Mouse (Mus musculus): ENCODE measurements around the gene Ccdc13. TPM values are rescaled to one million over a fixed set of nuclear protein-coding genes. Genes with fewer than 3 reads are reported as not detected.
A peak's percentile ranks its signal among the peaks of the same experiment; 100 is the strongest.

The Ccdc13 gene
- polyA plus RNA-seq, 1 experiment from 2014 or later, result 0.18 TPM

- 74% methylated on average over 5 of the region's 5 CpGs for WGBS
- Histone ChIP-seq H3K4me3 (ENCODE audit: low read depth, low read length) (no peak overlapping the region), H3K4me1 (ENCODE audit: control insufficient read depth, insufficient read depth, low read length) (no peaks in the 10 kb centered on the region), H3K9ac (replicated peaks; ENCODE audit: low read length) (no peak overlapping the region), H3K4me2 (ENCODE audit: low read depth, low read length) (no peak overlapping the region), H3K27me3 (ENCODE audit: control insufficient read depth, insufficient read depth, low read length) (peaks cover 10% of the 10 kb centered on the region), H3K27ac (replicated peaks; ENCODE audit: low read depth, low read length) (no peak overlapping the region), H3K36me3 (replicated peaks; ENCODE audit: control insufficient read depth, insufficient read depth, low read depth, low read length) (no peaks in the 10 kb centered on the region), H3K9me3 (replicated peaks; ENCODE audit: control insufficient read depth, low read length) (no peaks in the 10 kb centered on the region)
- ATAC-seq (replicated peaks; ENCODE audit: insufficient number of reproducible peaks, low FRiP score, low TSS enrichment, low read depth) (no peak), DNase-seq (ENCODE audit: low spot score) (no peak)
Observed at GRCm38 (mm10) chr9:121772412-121772811, 66.8 kb downstream of the Ccdc13 start.

GRCm38 (mm10) chr9:121765166-121765855, 74.0 kb downstream of the Ccdc13 start:
- Histone ChIP-seq H3K36me3 (replicated peaks; ENCODE audit: control insufficient read depth, insufficient read depth, low read depth, low read length) (no peaks in the 10 kb centered on the region; the same call in 1 of the 2 replicates), H3K4me1 (ENCODE audit: control insufficient read depth, insufficient read depth, low read length) (no peaks in the 10 kb centered on the region; the same call in none of the 2 replicates), H3K4me3 (ENCODE audit: low read depth, low read length) (no peak overlapping the region), H3K4me2 (ENCODE audit: low read depth, low read length) (no peak overlapping the region), H3K27me3 (ENCODE audit: control insufficient read depth, insufficient read depth, low read length) (no peaks in the 10 kb centered on the region), H3K27ac (replicated peaks; ENCODE audit: low read depth, low read length) (no peak overlapping the region), H3K9me3 (replicated peaks; ENCODE audit: control insufficient read depth, low read length) (no peaks in the 10 kb centered on the region), H3K9ac (replicated peaks; ENCODE audit: low read length) (no peak overlapping the region)
- WGBS, result 91% methylated on average over 16 of the region's 16 CpGs
- DNase-seq (ENCODE audit: low spot score) (no peak), ATAC-seq (replicated peaks; ENCODE audit: insufficient number of reproducible peaks, low FRiP score, low TSS enrichment, low read depth) (no peak)

- H3K36me3 ChIP-seq (replicated peaks; ENCODE audit: control insufficient read depth, insufficient read depth, low read depth, low read length), result no peaks in the 10 kb centered on the region; the same call in 1 of the 2 replicates
- H3K9ac ChIP-seq (replicated peaks; ENCODE audit: low read length), result no peak overlapping the region
Observed at GRCm38 (mm10) chr9:121763716-121764115, 75.5 kb downstream of the Ccdc13 start.

GRCm38 (mm10) chr9:121762761-121763160, 76.5 kb downstream of the Ccdc13 start:
- H3K4me3 ChIP-seq (ENCODE audit: low read depth, low read length), result no peak overlapping the region
- H3K4me1 ChIP-seq (ENCODE audit: control insufficient read depth, insufficient read depth, low read length), result no peaks in the 10 kb centered on the region; the same call in none of the 2 replicates
- H3K9me3 ChIP-seq (replicated peaks; ENCODE audit: control insufficient read depth, low read length), result no peaks in the 10 kb centered on the region
- no peak overlapping the region for H3K27ac ChIP-seq (replicated peaks; ENCODE audit: low read depth, low read length)
- no peak overlapping the region for H3K4me2 ChIP-seq (ENCODE audit: low read depth, low read length)
- DNase-seq (ENCODE audit: low spot score) (no peak), ATAC-seq (replicated peaks; ENCODE audit: insufficient number of reproducible peaks, low FRiP score, low TSS enrichment, low read depth) (no peak)
- no peaks in the 10 kb centered on the region; the same call in 1 of the 2 replicates for H3K36me3 ChIP-seq (replicated peaks; ENCODE audit: control insufficient read depth, insufficient read depth, low read depth, low read length)
- H3K9ac ChIP-seq (replicated peaks; ENCODE audit: low read length), result no peak overlapping the region
- 91% methylated on average over 25 of the region's 25 CpGs for WGBS
- no peaks in the 10 kb centered on the region for H3K27me3 ChIP-seq (ENCODE audit: control insufficient read depth, insufficient read depth, low read length)

More at GRCm38 (mm10) chr9:121763716-121764115, 75.5 kb downstream of the Ccdc13 start:
- Histone ChIP-seq H3K4me3 (ENCODE audit: low read depth, low read length) (no peak overlapping the region), H3K27me3 (ENCODE audit: control insufficient read depth, insufficient read depth, low read length) (no peaks in the 10 kb centered on the region), H3K27ac (replicated peaks; ENCODE audit: low read depth, low read length) (no peak overlapping the region), H3K4me2 (ENCODE audit: low read depth, low read length) (no peak overlapping the region), H3K9me3 (replicated peaks; ENCODE audit: control insufficient read depth, low read length) (no peaks in the 10 kb centered on the region), H3K4me1 (ENCODE audit: control insufficient read depth, insufficient read depth, low read length) (no peaks in the 10 kb centered on the region; the same call in none of the 2 replicates)
- ATAC-seq (replicated peaks; ENCODE audit: insufficient number of reproducible peaks, low FRiP score, low TSS enrichment, low read depth) (no peak), DNase-seq (ENCODE audit: low spot score) (no peak)
- WGBS, result 87% methylated on average over 19 of the region's 19 CpGs

- Histone ChIP-seq H3K4me1 (ENCODE audit: control insufficient read depth, insufficient read depth, low read length) (no peaks in the 10 kb centered on the region; the same call in none of the 2 replicates), H3K9ac (replicated peaks; ENCODE audit: low read length) (no peak overlapping the region), H3K36me3 (replicated peaks; ENCODE audit: control insufficient read depth, insufficient read depth, low read depth, low read length) (no peaks in the 10 kb centered on the region; the same call in 1 of the 2 replicates), H3K4me3 (ENCODE audit: low read depth, low read length) (no peak overlapping the region), H3K4me2 (ENCODE audit: low read depth, low read length) (no peak overlapping the region), H3K27ac (replicated peaks; ENCODE audit: low read depth, low read length) (no peak overlapping the region), H3K9me3 (replicated peaks; ENCODE audit: control insufficient read depth, low read length) (no peaks in the 10 kb centered on the region), H3K27me3 (ENCODE audit: control insufficient read depth, insufficient read depth, low read length) (no peaks in the 10 kb centered on the region)
- DNase-seq (ENCODE audit: low spot score) (no peak), ATAC-seq (replicated peaks; ENCODE audit: insufficient number of reproducible peaks, low FRiP score, low TSS enrichment, low read depth) (no peak)
- WGBS, result 91% methylated on average over 10 of the region's 10 CpGs
Observed at GRCm38 (mm10) chr9:121762248-121762647, 77.0 kb downstream of the Ccdc13 start.

GRCm38 (mm10) chr9:121761787-121762186, 77.5 kb downstream of the Ccdc13 start:
- Histone ChIP-seq H3K27me3 (ENCODE audit: control insufficient read depth, insufficient read depth, low read length) (no peaks in the 10 kb centered on the region), H3K9me3 (replicated peaks; ENCODE audit: control insufficient read depth, low read length) (no peaks in the 10 kb centered on the region), H3K9ac (replicated peaks; ENCODE audit: low read length) (no peak overlapping the region), H3K4me3 (ENCODE audit: low read depth, low read length) (no peak overlapping the region), H3K36me3 (replicated peaks; ENCODE audit: control insufficient read depth, insufficient read depth, low read depth, low read length) (no peaks in the 10 kb centered on the region; the same call in 1 of the 2 replicates), H3K4me1 (ENCODE audit: control insufficient read depth, insufficient read depth, low read length) (no peaks in the 10 kb centered on the region; the same call in none of the 2 replicates), H3K27ac (replicated peaks; ENCODE audit: low read depth, low read length) (no peak overlapping the region), H3K4me2 (ENCODE audit: low read depth, low read length) (peak overlapping the region; percentile 13; the same call in 1 of the 2 replicates)
- ATAC-seq (replicated peaks; ENCODE audit: insufficient number of reproducible peaks, low FRiP score, low TSS enrichment, low read depth) (no peak), DNase-seq (ENCODE audit: low spot score) (no peak)
- 63% methylated on average over 8 of the region's 8 CpGs for WGBS

GRCm38 (mm10) chr9:121761091-121761665, 78.1 kb downstream of the Ccdc13 start:
- H3K9ac ChIP-seq (replicated peaks; ENCODE audit: low read length), result peak overlapping the region; percentile 22; the same call in 1 of the 2 replicates
- ATAC-seq (replicated peaks; ENCODE audit: insufficient number of reproducible peaks, low FRiP score, low TSS enrichment, low read depth) (no peak), DNase-seq (ENCODE audit: low spot score) (no peak)
- no peaks in the 10 kb centered on the region for H3K27me3 ChIP-seq (ENCODE audit: control insufficient read depth, insufficient read depth, low read length)
- H3K9me3 ChIP-seq (replicated peaks; ENCODE audit: control insufficient read depth, low read length), result no peaks in the 10 kb centered on the region
- H3K4me3 ChIP-seq (ENCODE audit: low read depth, low read length), result peak overlapping the region; percentile 86; the same call in 1 of the 2 replicates
- WGBS, result 72% methylated on average over 10 of the region's 10 CpGs
- H3K36me3 ChIP-seq (replicated peaks; ENCODE audit: control insufficient read depth, insufficient read depth, low read depth, low read length), result no peaks in the 10 kb centered on the region; the same call in 1 of the 2 replicates
- H3K27ac ChIP-seq (replicated peaks; ENCODE audit: low read depth, low read length), result no peak overlapping the region
- no peaks in the 10 kb centered on the region; the same call in none of the 2 replicates for H3K4me1 ChIP-seq (ENCODE audit: control insufficient read depth, insufficient read depth, low read length)
- H3K4me2 ChIP-seq (ENCODE audit: low read depth, low read length), result peak overlapping the region; percentile 94
